Mouse (Mus musculus) limb, embryonic 15.5 days (tissue): Measurements from ENCODE around the gene Gm7168. TPM values are rescaled to one million over a fixed set of nuclear protein-coding genes. Genes with fewer than 3 reads are reported as not detected.
"Not testable (repeated sequence)": the region's sequence is repeated elsewhere in the genome, so short reads cannot be mapped to it uniquely, and the experiment has no call there.

ENCODE experiments used
- ATAC-seq: fragments of 200-750 bp; cut with Nextera tagmentation; 2 replicates; pipeline ENCODE4 v1.8.0; 2017; ENCODE audit warnings: low read depth, moderate TSS enrichment; ENCODE audit not compliant: insufficient number of reproducible peaks, low FRiP score, low TSS enrichment
- H3K27ac ChIP-seq: fragments of 300-500 bp; sonication (generic); 2 replicates; pipeline ENCODE4 v1.5.1; 2015; ENCODE audit warnings: moderate library complexity, mild to moderate bottlenecking, inconsistent platforms
- H3K27me3 ChIP-seq: fragments of 300-500 bp; sonication (generic); 2 replicates; pipeline ENCODE4 v1.6.1; 2015; ENCODE audit warnings: inconsistent platforms
- H3K36me3 ChIP-seq: fragments of 300-500 bp; sonication (generic); 2 replicates; pipeline ENCODE4 v1.6.1; 2015; ENCODE audit warnings: inconsistent platforms
- H3K4me1 ChIP-seq: fragments of 300-500 bp; sonication (generic); 2 replicates; pipeline ENCODE4 v1.6.1; 2015; ENCODE audit warnings: inconsistent platforms
- H3K4me2 ChIP-seq: fragments of 300-500 bp; sonication (generic); 2 replicates; pipeline ENCODE4 v1.6.1; 2015; ENCODE audit warnings: mild to moderate bottlenecking, inconsistent platforms
- H3K4me3 ChIP-seq: fragments of 300-500 bp; sonication (generic); 2 replicates; pipeline ENCODE4 v1.5.1; 2015; ENCODE audit warnings: mild to moderate bottlenecking, inconsistent platforms
- H3K9ac ChIP-seq: fragments of 300-500 bp; sonication (generic); 2 replicates; pipeline ENCODE4 v1.6.1; 2015; ENCODE audit warnings: inconsistent platforms
- H3K9me3 ChIP-seq: fragments of 300-500 bp; sonication (generic); 2 replicates; pipeline ENCODE4 v1.6.1; 2016; ENCODE audit warnings: inconsistent platforms
- WGBS: fragments of 180-500 bp; shearing (Covaris S2); methylation state at CpG from one replicate; pipeline ENCODE4 v1.1.7; 2015; 5-methylcytosine and 5-hydroxymethylcytosine counted together
- polyA plus RNA-seq: library from polyadenylated mRNA; unstranded; fragments of >200 nt; fragmentation: Nextera tagmentation; extraction: Ambion mirVana; gene quantifications from 2 replicates; pipeline ENCODE4 v1.2.1, GENCODE M21; 2015

Gm7168 gene
- polyA plus RNA-seq, 1 experiment from 2014 or later = not detected

- not testable (repeated sequence) for H3K36me3 ChIP-seq, H3K4me1 ChIP-seq, H3K9ac ChIP-seq, H3K27me3 ChIP-seq, H3K27ac ChIP-seq, H3K4me2 ChIP-seq, H3K4me3 ChIP-seq, ATAC-seq, H3K9me3 ChIP-seq
- 98% methylated on average over 2 of the region's 2 CpGs for WGBS
Observed at GRCm38 (mm10) chr17:13935364-13935763, 12.8 kb upstream of the Gm7168 start.

GRCm38 (mm10) chr17:13937787-13938186, 10.4 kb upstream of the Gm7168 start:
- 92% methylated on average over 4 of the region's 4 CpGs for WGBS
- H3K9me3 ChIP-seq = no peaks in the 10 kb centered on the region
- H3K4me2 ChIP-seq = no peak overlapping the region
- no peak overlapping the region for H3K4me3 ChIP-seq
- ATAC-seq = no peak
- no peak overlapping the region for H3K27ac ChIP-seq
- no peaks in the 10 kb centered on the region for H3K27me3 ChIP-seq
- no peaks in the 10 kb centered on the region for H3K36me3 ChIP-seq
- H3K4me1 ChIP-seq = peaks cover 6% of the 10 kb centered on the region; the same call in 1 of the 2 replicates
- no peak overlapping the region for H3K9ac ChIP-seq

GRCm38 (mm10) chr17:13938652-13939051, 9.5 kb upstream of the Gm7168 start:
- H3K27me3 ChIP-seq = no peaks in the 10 kb centered on the region
- no peaks in the 10 kb centered on the region for H3K9me3 ChIP-seq
- H3K27ac ChIP-seq = no peak overlapping the region
- no peak overlapping the region for H3K4me3 ChIP-seq
- peak; percentile 44 for ATAC-seq
- no peak overlapping the region for H3K9ac ChIP-seq
- no peaks in the 10 kb centered on the region for H3K36me3 ChIP-seq
- H3K4me1 ChIP-seq = peaks cover 6% of the 10 kb centered on the region; the same call in 1 of the 2 replicates
- 50% methylated on average over 3 of the region's 3 CpGs for WGBS
- H3K4me2 ChIP-seq = no peak overlapping the region

GRCm38 (mm10) chr17:13939231-13939630, 8.9 kb upstream of the Gm7168 start:
- not testable (repeated sequence) for H3K36me3 ChIP-seq, H3K27ac ChIP-seq, H3K27me3 ChIP-seq, H3K9me3 ChIP-seq, H3K9ac ChIP-seq, H3K4me2 ChIP-seq, H3K4me3 ChIP-seq, ATAC-seq, H3K4me1 ChIP-seq
- WGBS = 82% methylated on average over 2 of the region's 2 CpGs

- Histone ChIP-seq H3K4me1 (peaks cover 6% of the 10 kb centered on the region; the same call in 1 of the 2 replicates), H3K27me3 (no peaks in the 10 kb centered on the region), H3K27ac (no peak overlapping the region), H3K4me2 (no peak overlapping the region), H3K4me3 (no peak overlapping the region), H3K9me3 (no peaks in the 10 kb centered on the region), H3K9ac (no peak overlapping the region), H3K36me3 (no peaks in the 10 kb centered on the region)
- ATAC-seq = no peak
- WGBS = 60% methylated on average over 1 of the region's 1 CpGs
Observed at GRCm38 (mm10) chr17:13940487-13940886, 7.7 kb upstream of the Gm7168 start.

- H3K9me3 ChIP-seq, H3K27ac ChIP-seq, H3K4me3 ChIP-seq, H3K27me3 ChIP-seq, H3K4me1 ChIP-seq, H3K4me2 ChIP-seq, ATAC-seq, H3K9ac ChIP-seq, H3K36me3 ChIP-seq: not testable (repeated sequence)
- 92% methylated on average over 1 of the region's 1 CpGs for WGBS
Observed at GRCm38 (mm10) chr17:13951570-13951969, 3.4 kb downstream of the Gm7168 start.

GRCm38 (mm10) chr17:13958129-13958528, 10.0 kb downstream of the Gm7168 start:
- not testable (repeated sequence) for ATAC-seq, H3K4me2 ChIP-seq, H3K4me3 ChIP-seq, H3K27ac ChIP-seq, H3K9ac ChIP-seq, H3K4me1 ChIP-seq, H3K36me3 ChIP-seq, H3K9me3 ChIP-seq, H3K27me3 ChIP-seq
- WGBS = 58% methylated on average over 1 of the region's 2 CpGs

- H3K27ac ChIP-seq, H3K36me3 ChIP-seq, H3K4me1 ChIP-seq, H3K9ac ChIP-seq, H3K27me3 ChIP-seq, ATAC-seq, H3K4me2 ChIP-seq, H3K4me3 ChIP-seq, H3K9me3 ChIP-seq: not testable (repeated sequence)
- 90% methylated on average over 3 of the region's 3 CpGs for WGBS
Observed at GRCm38 (mm10) chr17:13962245-13962644, 14.1 kb downstream of the Gm7168 start.

- H3K27me3 ChIP-seq, H3K4me2 ChIP-seq, H3K4me1 ChIP-seq, H3K36me3 ChIP-seq, H3K4me3 ChIP-seq, ATAC-seq, H3K27ac ChIP-seq, H3K9me3 ChIP-seq, H3K9ac ChIP-seq: not testable (repeated sequence)
- 22% methylated on average over 1 of the region's 2 CpGs for WGBS
Observed at GRCm38 (mm10) chr17:13965048-13965447, 16.9 kb downstream of the Gm7168 start.

GRCm38 (mm10) chr17:13969917-13970316, 21.7 kb downstream of the Gm7168 start:
- not testable (repeated sequence) for H3K9me3 ChIP-seq, H3K27ac ChIP-seq, H3K4me2 ChIP-seq, H3K9ac ChIP-seq, H3K4me1 ChIP-seq, H3K36me3 ChIP-seq, ATAC-seq, H3K4me3 ChIP-seq, H3K27me3 ChIP-seq
- WGBS = 53% methylated on average over 1 of the region's 2 CpGs

- not testable (repeated sequence) for H3K27me3 ChIP-seq, H3K4me3 ChIP-seq, ATAC-seq, H3K27ac ChIP-seq, H3K36me3 ChIP-seq, H3K4me1 ChIP-seq, H3K4me2 ChIP-seq, H3K9me3 ChIP-seq, H3K9ac ChIP-seq
- WGBS = 78% methylated on average over 5 of the region's 5 CpGs
Observed at GRCm38 (mm10) chr17:13970796-13971195, 22.6 kb downstream of the Gm7168 start.

- Histone ChIP-seq H3K36me3 (no peaks in the 10 kb centered on the region), H3K27me3 (no peaks in the 10 kb centered on the region), H3K9me3 (no peaks in the 10 kb centered on the region), H3K27ac (no peak overlapping the region), H3K9ac (no peak overlapping the region), H3K4me1 (no peaks in the 10 kb centered on the region), H3K4me2 (no peak overlapping the region), H3K4me3 (no peak overlapping the region)
- 72% methylated on average over 1 of the region's 1 CpGs for WGBS
- ATAC-seq = no peak
Observed at GRCm38 (mm10) chr17:13987690-13988089, 39.5 kb downstream of the Gm7168 start.

- not testable (repeated sequence) for H3K4me3 ChIP-seq, ATAC-seq, H3K4me2 ChIP-seq, H3K9ac ChIP-seq, H3K4me1 ChIP-seq, H3K9me3 ChIP-seq, H3K27ac ChIP-seq, H3K36me3 ChIP-seq, H3K27me3 ChIP-seq
- WGBS = 60% methylated on average over 2 of the region's 2 CpGs
Observed at GRCm38 (mm10) chr17:13993425-13993824, 45.3 kb downstream of the Gm7168 start.
